Mouse (Mus musculus): ENCODE measurements at regions not wholly inside any gene's neighbourhood (a gene's known extent, or its start where the extent isn't known, plus 50 kb on each side); places are given as distances from the start of the nearest gene placed in this dataset.

DNA sequence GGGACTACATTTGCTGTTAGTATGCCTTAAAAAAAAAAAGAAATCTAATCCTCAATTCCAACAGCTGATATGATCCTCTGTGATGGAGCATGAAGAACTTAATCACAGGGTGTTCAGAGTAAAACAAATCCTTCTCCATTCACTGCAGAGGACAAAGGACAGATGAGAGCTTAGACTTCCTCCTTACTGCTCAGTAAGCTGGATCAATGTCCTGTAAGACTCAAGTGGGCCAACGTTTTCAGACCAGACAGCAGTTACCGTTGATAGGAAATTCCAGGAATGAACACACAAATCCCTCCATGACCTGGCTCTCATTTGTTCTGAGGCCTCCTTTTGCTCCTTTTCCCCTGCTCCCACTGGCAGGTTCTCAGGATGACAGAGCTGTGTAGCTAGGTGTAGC lies 247.6 kb downstream of the 1810013L24Rik start:
- no peak for TF ChIP-seq ZC3H11A (IDR thresholded peaks at IDR 0.05; ENCODE audit: low read depth, low read length)
- no peak for TF ChIP-seq CHD1 (IDR thresholded peaks at IDR 0.05; ENCODE audit: low read depth, low read length)
- TF ChIP-seq CTCF (conservative IDR thresholded peaks at IDR 0.05 in 1 of 2, IDR thresholded peaks at IDR 0.05 in 1 of 2; ENCODE audit: low read depth in 2 of 2, low read length in 2 of 2): no peak
- TF ChIP-seq USF2 (conservative IDR thresholded peaks at IDR 0.05; ENCODE audit: low read depth, low read length): no peak
- TF ChIP-seq EP300 (IDR thresholded peaks at IDR 0.05; ENCODE audit: low read length): no peak
- no peak for TF ChIP-seq E2F4 (IDR thresholded peaks at IDR 0.05; ENCODE audit: insufficient replicate concordance, low read depth, low read length)
- no peak for TF ChIP-seq USF1 (IDR thresholded peaks at IDR 0.05; ENCODE audit: low read depth, low read length)

Measured in CH12.LX (cell line).